Mouse (Mus musculus) hindbrain, postnatal 0 days (tissue): ENCODE measurements around the gene Diaph2. TPM values are rescaled to one million over a fixed set of nuclear protein-coding genes. Genes with fewer than 3 reads are reported as not detected.
A peak's percentile ranks its signal among the peaks of the same experiment; 100 is the strongest.

Experiments
- ATAC-seq: fragments of 200-750 bp; cut with Nextera tagmentation; 2 replicates; pipeline ENCODE4 v1.8.0; 2017; ENCODE audit warnings: mild to moderate bottlenecking, moderate TSS enrichment, moderate library complexity
- DNase-seq: peaks from one replicate; pipeline ENCODE4 v3.0.0-alpha.2; 2015; ENCODE audit warnings: low spot score
- H3K27ac ChIP-seq: fragments of 300-500 bp; sonication (generic); 2 replicates; pipeline ENCODE4 v1.5.1; 2014; ENCODE audit warnings: mild to moderate bottlenecking
- H3K27me3 ChIP-seq: fragments of 300-500 bp; sonication (generic); 2 replicates; pipeline ENCODE4 v1.6.1; 2014; ENCODE audit warnings: low read length, mixed read lengths; ENCODE audit not compliant: insufficient read depth
- H3K36me3 ChIP-seq: fragments of 300-500 bp; sonication (generic); 2 replicates; pipeline ENCODE4 v1.6.1; 2014; ENCODE audit warnings: low read length, mixed read lengths; ENCODE audit not compliant: insufficient read depth
- H3K4me1 ChIP-seq: fragments of 300-500 bp; sonication (generic); 2 replicates; pipeline ENCODE4 v1.6.1; 2014; ENCODE audit warnings: antibody characterized with exemption, low read length, mixed read lengths; ENCODE audit not compliant: insufficient read depth
- H3K4me2 ChIP-seq: fragments of 300-500 bp; sonication (generic); 2 replicates; pipeline ENCODE4 v1.6.1; 2014; ENCODE audit warnings: low read depth, mild to moderate bottlenecking, low read length, moderate library complexity, mixed read lengths
- H3K4me3 ChIP-seq: fragments of 300-500 bp; sonication (generic); 2 replicates; pipeline ENCODE4 v1.5.1; 2014; ENCODE audit warnings: low read length
- H3K9ac ChIP-seq: fragments of 300-500 bp; sonication (generic); replicated peaks from 2 replicates; pipeline ENCODE4 v1.6.1; 2014; ENCODE audit warnings: mild to moderate bottlenecking, low read length, moderate library complexity, mixed read lengths
- H3K9me3 ChIP-seq: fragments of 300-500 bp; sonication (generic); 2 replicates; pipeline ENCODE4 v1.6.1; 2016; ENCODE audit warnings: low read length, mixed read lengths
- CTCF ChIP-seq: IDR thresholded peaks from 2 replicates; pipeline ENCODE4 v1.5.1; 2016; ENCODE audit warnings: antibody characterized with exemption, control low read depth, low read depth
- WGBS: fragments of 180-500 bp; shearing (Covaris S2); extraction: QIAGEN DNeasy Blood & Tissue Kit; methylation state at CpG from one replicate; pipeline ENCODE4 v1.1.7; 2014; 5-methylcytosine and 5-hydroxymethylcytosine counted together
- polyA plus RNA-seq: library from polyadenylated mRNA; unstranded; fragments of >200 nt; fragmentation: Nextera tagmentation; extraction: Ambion mirVana; gene quantifications from 2 replicates; pipeline ENCODE4 v1.2.1, GENCODE M21; 2015
- total RNA-seq: library from RNA; depleted of rRNA; stranded (reverse); fragments of >200 nt; gene quantifications from 2 replicates; pipeline ENCODE4 v1.2.3, GENCODE M21; 2014

Gene Diaph2
- total and polyA plus RNA-seq, 2 experiments from 2014 or later: 2.3 to 4.1 TPM

DNA sequence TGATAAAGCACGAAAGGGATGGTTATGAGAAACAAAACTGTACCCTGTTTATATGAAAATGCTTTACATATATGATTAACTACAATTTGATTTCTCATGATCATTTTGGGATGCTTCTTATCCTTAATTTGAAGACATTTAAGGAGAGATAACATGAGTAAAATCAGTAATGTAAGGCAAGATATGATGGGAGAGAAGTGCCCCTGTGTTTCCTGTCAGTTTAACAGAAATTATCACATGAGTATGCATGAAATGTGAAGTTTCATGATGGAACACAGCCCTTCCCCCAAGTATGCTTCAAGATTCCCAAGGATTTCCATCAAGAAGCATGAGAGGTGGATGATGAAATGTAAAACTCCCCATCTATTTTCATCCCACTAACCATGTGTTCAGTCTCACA is 485.6 kb downstream of the Diaph2 start:
- H3K9me3 ChIP-seq: no peaks in the 10 kb centered on the region
- H3K27me3 ChIP-seq: no peaks in the 10 kb centered on the region
- no peak overlapping the region for H3K4me3 ChIP-seq
- DNase-seq: no peak
- no peak for ATAC-seq
- WGBS: 77% methylated on average over 1 of the region's 1 CpGs
- no peaks in the 10 kb centered on the region for H3K36me3 ChIP-seq
- no peaks in the 10 kb centered on the region for H3K4me1 ChIP-seq
- no peak overlapping the region for H3K27ac ChIP-seq
- no peak for TF ChIP-seq CTCF
- no peak overlapping the region for H3K9ac ChIP-seq
- H3K4me2 ChIP-seq: no peak overlapping the region

DNA sequence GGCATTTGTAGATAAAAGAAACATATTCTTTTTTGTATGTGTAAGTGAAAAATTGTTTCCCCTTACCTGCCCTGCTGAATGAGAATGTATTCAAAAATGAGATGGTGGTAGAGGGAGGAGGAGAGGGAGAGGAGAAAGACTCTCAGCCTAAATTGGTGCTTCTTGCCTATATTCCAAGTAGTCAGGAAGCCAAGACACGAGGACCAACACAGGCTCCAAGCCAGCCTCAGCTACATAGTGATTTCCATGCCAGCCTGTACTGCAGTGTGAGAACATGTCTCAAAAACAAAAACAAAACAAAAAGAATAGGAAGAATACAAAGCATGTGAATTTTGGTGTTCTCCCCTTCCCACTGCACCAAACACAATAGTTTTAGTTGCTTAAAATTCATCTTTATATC is 497.1 kb downstream of the Diaph2 start:
- no peak for TF ChIP-seq CTCF
- Histone ChIP-seq H3K9ac (no peak overlapping the region), H3K36me3 (no peaks in the 10 kb centered on the region), H3K27me3 (no peaks in the 10 kb centered on the region), H3K4me3 (no peak overlapping the region), H3K4me1 (no peaks in the 10 kb centered on the region), H3K27ac (no peak overlapping the region), H3K9me3 (no peaks in the 10 kb centered on the region), H3K4me2 (no peak overlapping the region)
- DNase-seq (no peak), ATAC-seq (no peak)
- 53% methylated on average over 1 of the region's 1 CpGs for WGBS

DNA sequence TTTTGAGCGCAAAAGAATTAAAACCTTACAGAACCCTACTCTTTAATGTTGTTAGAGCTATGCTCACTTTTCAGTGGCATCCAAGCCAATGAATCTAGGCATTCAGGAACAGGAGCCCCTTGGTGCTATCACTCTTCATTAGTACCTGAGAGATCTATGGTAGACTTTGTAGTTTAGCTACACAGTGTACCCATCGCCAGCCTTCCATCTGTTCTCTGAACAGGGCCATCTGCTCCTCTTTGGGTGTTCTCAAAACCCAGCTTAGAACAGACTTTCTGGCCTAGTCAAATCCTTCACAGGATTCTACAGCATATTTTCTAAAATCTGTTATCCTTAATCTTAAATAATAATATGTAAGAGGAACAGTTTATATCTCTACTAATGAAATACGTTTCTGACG is 504.1 kb downstream of the Diaph2 start:
- TF ChIP-seq CTCF: no peak
- no peak overlapping the region for H3K27ac ChIP-seq
- DNase-seq: peak; percentile 1

DNA sequence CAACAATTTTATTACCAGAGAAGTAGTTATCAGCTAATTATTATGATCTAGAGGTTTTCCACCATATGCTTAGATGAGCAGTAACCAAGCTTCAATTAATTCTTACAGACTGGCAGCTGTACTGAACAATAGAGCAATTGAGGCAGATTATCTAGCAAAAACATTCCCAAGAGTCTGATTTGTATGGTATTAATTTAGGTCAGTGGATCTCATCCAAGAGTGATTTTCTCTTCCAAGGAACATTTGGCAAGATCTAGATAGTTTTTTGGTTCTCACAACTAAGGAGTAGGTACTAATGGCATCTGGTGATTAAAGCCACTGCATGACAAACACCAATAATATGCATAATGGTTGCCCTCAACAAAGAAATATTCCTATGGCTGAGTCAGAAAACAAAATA is 516.2 kb downstream of the Diaph2 start:
- Histone ChIP-seq H3K9ac (no peak overlapping the region), H3K9me3 (no peaks in the 10 kb centered on the region), H3K27ac (no peak overlapping the region), H3K4me3 (no peak overlapping the region), H3K4me2 (no peak overlapping the region), H3K36me3 (no peaks in the 10 kb centered on the region), H3K27me3 (no peaks in the 10 kb centered on the region), H3K4me1 (no peaks in the 10 kb centered on the region)
- DNase-seq (peak; percentile 3), ATAC-seq (no peak)
- no peak for TF ChIP-seq CTCF

More for the DNA sequence above, 504.1 kb downstream of the Diaph2 start:
- no peaks in the 10 kb centered on the region for H3K9me3 ChIP-seq
- no peak overlapping the region for H3K4me2 ChIP-seq
- no peaks in the 10 kb centered on the region for H3K27me3 ChIP-seq
- no peak overlapping the region for H3K4me3 ChIP-seq
- no peaks in the 10 kb centered on the region for H3K36me3 ChIP-seq
- no peak for ATAC-seq
- no peaks in the 10 kb centered on the region for H3K4me1 ChIP-seq
- 90% methylated on average over 4 of the region's 4 CpGs for WGBS
- H3K9ac ChIP-seq: no peak overlapping the region

DNA sequence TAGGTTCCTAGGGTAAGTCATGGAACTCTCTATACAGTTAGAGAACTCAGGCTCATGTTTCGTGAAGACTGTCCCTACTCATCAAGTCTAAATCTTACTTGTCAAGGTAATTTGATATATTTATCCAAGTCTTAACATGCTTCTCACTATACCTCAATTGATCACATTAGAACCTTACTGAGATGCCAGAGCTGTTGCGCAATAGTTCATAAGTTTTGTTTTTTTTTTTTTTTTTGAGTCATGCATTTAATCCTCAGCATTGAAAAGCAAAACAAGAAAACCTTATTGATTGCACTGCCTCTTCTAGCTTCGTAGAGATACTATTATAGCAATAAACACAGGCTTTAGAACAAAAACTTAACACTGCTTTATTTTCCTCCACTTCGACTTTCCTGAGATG is 529.6 kb downstream of the Diaph2 start:
- no peak overlapping the region for H3K9ac ChIP-seq
- no peak for TF ChIP-seq CTCF
- 90% methylated on average over 4 of the region's 4 CpGs for WGBS

DNA sequence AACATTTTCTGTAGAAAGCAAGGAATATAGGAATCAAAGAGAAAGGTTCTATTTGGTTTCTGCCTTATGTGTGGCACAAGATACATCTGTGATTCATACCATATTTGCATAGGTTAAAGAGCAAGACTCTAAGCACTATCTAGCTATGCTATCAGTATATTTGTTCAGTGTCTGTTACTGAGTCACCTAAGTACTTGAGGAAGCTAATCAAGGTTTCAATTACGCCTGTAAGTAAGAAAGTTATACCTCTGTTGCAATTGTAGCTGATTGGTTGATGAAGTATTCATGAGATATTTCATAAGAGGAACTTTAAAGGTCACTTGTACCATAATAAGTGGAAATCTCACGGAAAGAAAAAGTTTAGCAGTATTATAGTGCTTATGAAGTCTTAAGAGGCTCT is 531.9 kb downstream of the Diaph2 start:
- no peaks in the 10 kb centered on the region for H3K36me3 ChIP-seq
- H3K9ac ChIP-seq: no peak overlapping the region
- H3K4me1 ChIP-seq: no peaks in the 10 kb centered on the region
- no peak overlapping the region for H3K4me2 ChIP-seq
- H3K4me3 ChIP-seq: no peak overlapping the region
- no peaks in the 10 kb centered on the region for H3K27me3 ChIP-seq
- DNase-seq (no peak), ATAC-seq (no peak)
- TF ChIP-seq CTCF: no peak
- H3K9me3 ChIP-seq: no peaks in the 10 kb centered on the region
- WGBS: 68% methylated on average over 2 of the region's 2 CpGs
- no peak overlapping the region for H3K27ac ChIP-seq

More for the DNA sequence above, 529.6 kb downstream of the Diaph2 start:
- H3K36me3 ChIP-seq: no peaks in the 10 kb centered on the region
- H3K9me3 ChIP-seq: no peaks in the 10 kb centered on the region
- DNase-seq (no peak), ATAC-seq (no peak)
- H3K27me3 ChIP-seq: no peaks in the 10 kb centered on the region
- H3K4me2 ChIP-seq: no peak overlapping the region
- no peak overlapping the region for H3K4me3 ChIP-seq
- no peaks in the 10 kb centered on the region for H3K4me1 ChIP-seq
- H3K27ac ChIP-seq: no peak overlapping the region

DNA sequence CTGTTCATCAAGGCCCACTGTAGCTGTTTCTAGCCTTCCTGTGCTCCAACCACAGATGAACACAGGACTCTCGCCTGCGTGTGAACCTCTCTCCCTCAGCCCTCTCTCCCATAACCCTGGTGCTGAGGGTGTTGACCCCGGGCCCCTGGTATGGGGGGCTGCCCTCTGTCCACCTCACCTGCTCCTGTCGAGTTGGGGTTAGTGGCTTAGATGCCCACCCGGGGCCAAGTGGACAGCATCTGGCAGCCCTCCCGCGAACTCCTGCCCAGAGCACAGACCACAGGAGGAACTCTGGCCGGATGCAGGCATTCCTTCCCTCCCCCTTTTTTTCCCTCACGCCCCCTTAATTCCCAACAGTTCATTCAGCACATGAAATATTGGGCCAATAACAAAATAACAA is 537.5 kb downstream of the Diaph2 start:
- DNase-seq (no peak), ATAC-seq (no peak)
- no peaks in the 10 kb centered on the region for H3K27me3 ChIP-seq
- no peaks in the 10 kb centered on the region for H3K4me1 ChIP-seq
- H3K27ac ChIP-seq: no peak overlapping the region
- H3K4me2 ChIP-seq: no peak overlapping the region
- no peak overlapping the region for H3K4me3 ChIP-seq
- no peaks in the 10 kb centered on the region for H3K9me3 ChIP-seq
- no peak for TF ChIP-seq CTCF
- H3K9ac ChIP-seq: no peak overlapping the region
- H3K36me3 ChIP-seq: no peaks in the 10 kb centered on the region
- 86% methylated on average over 9 of the region's 9 CpGs for WGBS
